Mouse (Mus musculus): ENCODE data around the gene Hint2. TPM values are rescaled to one million over a fixed set of nuclear protein-coding genes. Genes with fewer than 3 reads are reported as not detected.

The Hint2 gene
- total RNA-seq, 4 experiments from 2014 or later = 29.6 to 46.8 (median 41.6) TPM

- no peak for DNase-seq (ENCODE audit: low spot score in 2 of 2)
Measured at GRCm38 (mm10) chr4:43612534-43612933, 43.7 kb downstream of the Hint2 start.

- no peak for DNase-seq (ENCODE audit: low spot score in 2 of 2)
Measured at GRCm38 (mm10) chr4:43604751-43605685, 51.2 kb downstream of the Hint2 start.

Small RNA genes within 50 kb of the gene (microRNA-seq; reads per million reads assigned to microRNA genes)
- gene Gm25262 = 0 reads per million in 2 experiments

Other genes with a start within 250 kb of the Hint2 start
- gene Fam166b, start 227.3 kb downstream of the Hint2 start, total RNA-seq (2022) = 1 to 10 TPM; 1.3 to 1.9 (median 1.4) TPM
- gene Tesk1, start 214.5 kb downstream of the Hint2 start, total RNA-seq (2022) = 10 to 100 TPM; 91.7 to 98.0 (median 95.6) TPM
- gene Cd72, start 201.8 kb downstream of the Hint2 start, total RNA-seq (2022) = 1 to 10 TPM in 3 of 4 experiments, under 1 TPM in 1; 0.38 to 2.9 (median 1.6) TPM
- under 1 TPM in 1 of 4 experiments, not detected in 3; 0.46 TPM for gene Sit1, start 172.7 kb downstream of the Hint2 start, total RNA-seq (2022)
- 10 to 100 TPM; 26.5 to 37.8 (median 30.1) TPM for gene Ccdc107, start 163.6 kb downstream of the Hint2 start, total RNA-seq (2022)
- gene Arhgef39, start 156.8 kb downstream of the Hint2 start, total RNA-seq (2022) = 1 to 10 TPM; 1.2 to 2.2 (median 1.6) TPM
- 1 to 10 TPM; 2.1 to 5.1 (median 2.8) TPM for gene Car9, start 149.5 kb downstream of the Hint2 start, total RNA-seq (2022)
- 10 to 100 TPM; 11.7 to 14.4 (median 13.8) TPM for gene Tpm2, start 132.7 kb downstream of the Hint2 start, total RNA-seq (2022)
- gene Creb3, start 94.1 kb downstream of the Hint2 start, total RNA-seq (2022) = 10 to 100 TPM; 68.2 to 77.9 (median 73.6) TPM
- 10 to 100 TPM; 38.8 to 55.7 (median 46.1) TPM for gene Tln1, start 93.8 kb downstream of the Hint2 start, total RNA-seq (2022)
- gene Rgp1, start 77.8 kb downstream of the Hint2 start, total RNA-seq (2022) = 10 to 100 TPM; 47.0 to 60.5 (median 49.8) TPM
- gene Gba2, start 77.6 kb downstream of the Hint2 start, total RNA-seq (2022) = 10 to 100 TPM; 62.1 to 69.7 (median 65.6) TPM
- 1 to 10 TPM in 1 of 4 experiments, not detected in 3; 1.1 TPM for gene Msmp, start 72.0 kb downstream of the Hint2 start, total RNA-seq (2022)
- gene Npr2, start 24.5 kb downstream of the Hint2 start, total RNA-seq (2022) = 10 to 100 TPM; 42.5 to 60.2 (median 56.9) TPM
- gene Spag8, start 2.9 kb downstream of the Hint2 start, total RNA-seq (2022) = 1 to 10 TPM; 1.3 to 1.6 (median 1.5) TPM
- gene Tmem8b, start 12.5 kb upstream of the Hint2 start, total RNA-seq (2022) = 10 to 100 TPM; 56.5 to 59.6 (median 57.4) TPM
- gene Fam221b, start 12.7 kb upstream of the Hint2 start, total RNA-seq (2022) = 1 to 10 TPM; 1.2 to 2.0 (median 1.6) TPM
- gene Olfr70, start 44.3 kb upstream of the Hint2 start, total RNA-seq (2022) = not detected
- gene Olfr71, start 53.8 kb upstream of the Hint2 start, total RNA-seq (2022) = not detected
- under 1 TPM; 0.60 to 0.91 (median 0.75) TPM for gene Hrct1, start 70.7 kb upstream of the Hint2 start, total RNA-seq (2022)
- gene Spaar, start 73.6 kb upstream of the Hint2 start, total RNA-seq (2022) = under 1 TPM; 0.39 to 0.91 (median 0.81) TPM
- under 1 TPM in 1 of 4 experiments, not detected in 3; 0.42 TPM for gene Olfr159, start 114.5 kb upstream of the Hint2 start, total RNA-seq (2022)
- not detected for gene Olfr156, start 167.4 kb upstream of the Hint2 start, total RNA-seq (2022)
- gene Olfr157, start 183.7 kb upstream of the Hint2 start, total RNA-seq (2022) = not detected
- gene Olfr155, start 195.1 kb upstream of the Hint2 start, total RNA-seq (2022) = not detected
- 1 to 10 TPM; 8.1 to 8.8 (median 8.3) TPM for gene Reck, start 219.1 kb upstream of the Hint2 start, total RNA-seq (2022)